9 mouse cellular contexts compared by ENCODE assay signal in the genomic region with DNA sequence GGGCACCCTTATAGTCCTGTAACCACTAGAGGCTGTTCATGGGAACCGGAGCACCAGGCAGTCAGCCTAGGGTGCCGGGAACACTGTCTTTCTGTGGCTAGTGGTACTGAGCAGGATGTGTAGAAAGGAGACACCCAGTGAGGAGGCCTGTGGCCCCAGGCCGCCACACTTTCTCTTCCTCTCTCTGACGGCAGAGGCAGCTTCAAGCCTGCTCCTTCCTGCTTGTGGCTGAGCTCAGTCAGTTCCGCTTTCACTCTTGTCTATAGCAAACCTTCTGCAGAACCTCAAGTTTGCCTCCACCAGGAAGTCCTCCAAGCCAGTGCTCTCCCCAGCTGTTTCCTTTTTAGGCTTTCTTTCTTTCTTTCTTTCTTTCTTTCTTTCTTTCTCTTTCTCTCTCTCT.
DNase-seq lines count a peak whose midpoint lies in the region; ATAC-seq and TF ChIP-seq lines count a peak whose summit lies in the region.
"Had no signal": no experiment of that assay in that cellular context is flagged by ENCODE, and none has a peak within 500 bp of the region (broad histone marks: within the 10 kb centered on the region; RNA-seq: fewer than 3 reads in every experiment).

No protein-coding gene starts in this region.

- TF ChIP-seq CTCF in liver, adult 2 months (IDR thresholded peaks at IDR 0.05; ENCODE audit: low read depth, low read length), result no peak

- H3K27me3 ChIP-seq in liver, adult 2 months (ENCODE audit: control insufficient read depth, insufficient read depth, low read length), result no peaks in the 10 kb centered on the region
- no peaks in the 10 kb centered on the region; the same call in 1 of the 2 replicates for H3K27me3 ChIP-seq in liver, embryonic 12.5 days (replicated peaks)
- H3K27me3 ChIP-seq: stomach, embryonic 15.5 days had no signal

- no peak overlapping the region for H3K4me2 ChIP-seq in liver, embryonic 12.5 days
- H3K4me2 ChIP-seq: heart, embryonic 13.5 days; stomach, embryonic 15.5 days had no signal

- H3K9ac ChIP-seq in liver, adult 2 months (ENCODE audit: low read depth, low read length), result no peak overlapping the region
- H3K9ac ChIP-seq in liver, embryonic 12.5 days, result no peak overlapping the region
- H3K9ac ChIP-seq: heart, embryonic 13.5 days; stomach, embryonic 15.5 days had no signal

- no peak for TF ChIP-seq POLR2A in liver, adult 2 months (IDR thresholded peaks at IDR 0.05; ENCODE audit: extremely low read depth, insufficient read depth, low read length)

- ATAC-seq in liver, embryonic 12.5 days, result no peak
- ATAC-seq in megakaryocyte progenitor cell, adult 5-6 weeks (replicated peaks; ENCODE audit: poor library complexity), result peak; percentile 98

- H3K27ac ChIP-seq in liver, adult 2 months (replicated peaks; ENCODE audit: insufficient read depth, low read depth, low read length), result no peak overlapping the region
- no peak overlapping the region for H3K27ac ChIP-seq in liver, embryonic 12.5 days
- H3K27ac ChIP-seq: heart, embryonic 13.5 days; stomach, embryonic 15.5 days had no signal

- H3K36me3 ChIP-seq in liver, adult 2 months (ENCODE audit: control insufficient read depth, insufficient read depth, low read length), result no peaks in the 10 kb centered on the region
- no peaks in the 10 kb centered on the region for H3K36me3 ChIP-seq in liver, embryonic 12.5 days
- H3K36me3 ChIP-seq: heart, embryonic 13.5 days; stomach, embryonic 15.5 days had no signal

- H3K4me3 ChIP-seq in liver, adult 2 months (ENCODE audit: insufficient read depth, low read depth, low read length), result no peak overlapping the region
- no peak overlapping the region for H3K4me3 ChIP-seq in liver, embryonic 12.5 days
- H3K4me3 ChIP-seq: heart, embryonic 13.5 days; stomach, embryonic 15.5 days had no signal

- peak; percentile 45 for DNase-seq in liver, adult 2 months (ENCODE audit: extremely low read depth, low read depth, low spot score)
- peak; percentile 40 for DNase-seq in heart, adult 8-10 months (ENCODE audit: low spot score)
- DNase-seq in thymus, postnatal 4 days, result peak; percentile 79
- DNase-seq in c-Kit-positive CD71-positive TER-119-positive erythroid progenitor cells, embryonic 14.5 days (ENCODE audit: low spot score), result no peak
- no peak for DNase-seq in right cerebral cortex, adult 18-20 months

- no peaks in the 10 kb centered on the region for H3K9me3 ChIP-seq in liver, embryonic 12.5 days (replicated peaks)
- H3K9me3 ChIP-seq: heart, embryonic 13.5 days; stomach, embryonic 15.5 days had no signal

- WGBS in liver, adult 2 months, result 80% methylated on average over 5 of the region's 5 CpGs
- WGBS in liver, embryonic 12.5 days (ENCODE audit: insufficient replicate concordance), result 32% methylated on average over 5 of the region's 5 CpGs

- H3K4me1 ChIP-seq in liver, adult 2 months (ENCODE audit: control insufficient read depth, insufficient read depth, low read length), result no peaks in the 10 kb centered on the region
- H3K4me1 ChIP-seq in liver, embryonic 12.5 days, result peaks cover 2% of the 10 kb centered on the region; the same call in 1 of the 2 replicates

- H3K79me2 ChIP-seq in liver, adult 2 months (ENCODE audit: control insufficient read depth, insufficient read depth, low read length), result no peaks in the 10 kb centered on the region

Comparison
In these comparisons a context has a peak if more than half of its experiments do, and no peak if none do; other contexts are left out.
1. DNase-seq: peak in liver, adult 2 months (single experiment), heart, adult 8-10 months (single experiment) and thymus, postnatal 4 days (single experiment); none in c-Kit-positive CD71-positive TER-119-positive erythroid progenitor cells, embryonic 14.5 days (single experiment) and right cerebral cortex, adult 18-20 months (single experiment).